Mouse (Mus musculus): ENCODE results near the gene 1600014C10Rik. TPM values are rescaled to one million over a fixed set of nuclear protein-coding genes. Genes with fewer than 3 reads are reported as not detected.

Gene 1600014C10Rik
- polyA plus RNA-seq, 1 experiment from 2014 or later = 18.5 TPM

DNA sequence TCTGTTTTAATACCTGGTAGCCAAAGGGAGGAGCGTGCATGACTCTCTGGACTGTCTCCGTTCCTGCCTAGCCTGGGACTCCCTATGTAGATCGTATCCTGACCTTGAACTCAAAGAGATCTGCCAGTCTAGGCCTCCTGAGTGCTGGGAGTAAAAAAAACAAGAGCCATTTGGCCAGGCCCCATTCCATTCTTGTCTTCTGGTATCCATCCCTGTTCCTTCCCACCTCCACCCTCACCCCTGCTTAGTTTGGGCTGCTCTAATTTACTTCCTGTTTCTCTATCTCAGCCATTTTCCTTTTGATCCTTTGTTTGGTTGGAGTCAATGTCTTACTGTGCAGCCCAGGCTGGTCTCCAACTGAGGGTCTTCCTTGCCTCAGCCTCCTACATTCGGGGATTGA lies 59.4 kb downstream of the 1600014C10Rik start:
- Histone ChIP-seq H3K27ac (no peak overlapping the region), H3K4me2 (ENCODE audit: low read length) (no peak overlapping the region), H3K27me3 (ENCODE audit: insufficient read depth, low read length) (no peaks in the 10 kb centered on the region), H3K4me1 (replicated peaks; ENCODE audit: insufficient read depth, low read length) (no peaks in the 10 kb centered on the region), H3K9ac (ENCODE audit: low read depth, low read length) (no peak overlapping the region), H3K36me3 (ENCODE audit: insufficient read depth, low read length) (no peaks in the 10 kb centered on the region), H3K4me3 (replicated peaks; ENCODE audit: low read depth, low read length) (no peak overlapping the region), H3K9me3 (replicated peaks; ENCODE audit: low read length) (no peaks in the 10 kb centered on the region)
- ATAC-seq (replicated peaks; ENCODE audit: low FRiP score, low read depth) (no peak), DNase-seq (ENCODE audit: low spot score) (no peak)
- TF ChIP-seq CTCF (IDR thresholded peaks at IDR 0.05; ENCODE audit: low read depth) = no peak
- 79% methylated on average over 4 of the region's 4 CpGs for WGBS

Other genes with a start within 250 kb of the 1600014C10Rik start
- 52.1 and 57.9 TPM in 2 replicates for gene Uri1, start 159.7 kb upstream of the 1600014C10Rik start, polyA plus RNA-seq (2015; fragmentation: Nextera tagmentation; extraction: Ambion mirVana)
- gene Ccne1, start 75.7 kb upstream of the 1600014C10Rik start, polyA plus RNA-seq (2015; fragmentation: Nextera tagmentation; extraction: Ambion mirVana) = 20.2 and 24.2 TPM in 2 replicates
- 4.8 and 5.0 TPM in 2 replicates for gene Plekhf1, start 44.8 kb downstream of the 1600014C10Rik start, polyA plus RNA-seq (2015; fragmentation: Nextera tagmentation; extraction: Ambion mirVana)
- gene Pop4, start 88.2 kb downstream of the 1600014C10Rik start, polyA plus RNA-seq (2015; fragmentation: Nextera tagmentation; extraction: Ambion mirVana) = 46.3 and 48.7 TPM in 2 replicates

Data from kidney, postnatal 0 days (tissue).